Mouse (Mus musculus): Measurements from ENCODE around the gene Srgap3. TPM values are rescaled to one million over a fixed set of nuclear protein-coding genes. Genes with fewer than 3 reads are reported as not detected.

Gene Srgap3
- polyA plus RNA-seq, 1 experiment, result 0.01 TPM

- Histone ChIP-seq H3K4me3 (replicated peaks) (no peak overlapping the region), H3K9me3 (ENCODE audit: control insufficient read depth, low read length) (no peaks in the 10 kb centered on the region), H3K27me3 (ENCODE audit: control insufficient read depth) (no peaks in the 10 kb centered on the region), H3K4me1 (ENCODE audit: control insufficient read depth) (no peaks in the 10 kb centered on the region), H3K36me3 (ENCODE audit: control insufficient read depth) (no peaks in the 10 kb centered on the region)
- TF ChIP-seq GATA1 (IDR thresholded peaks at IDR 0.05; ENCODE audit: low read length), result no peak
- no peak for TF ChIP-seq TAL1 (IDR thresholded peaks at IDR 0.05; ENCODE audit: low read length)
These were observed 208.1 kb downstream of the Srgap3 start for GRCm38 (mm10) chr6:112738924-112739323.

GRCm38 (mm10) chr6:112736471-112736870 lies 210.6 kb downstream of the Srgap3 start:
- no peak overlapping the region for H3K4me3 ChIP-seq (replicated peaks)
- no peaks in the 10 kb centered on the region for H3K27me3 ChIP-seq (ENCODE audit: control insufficient read depth)
- H3K4me1 ChIP-seq (ENCODE audit: control insufficient read depth), result no peaks in the 10 kb centered on the region
- TF ChIP-seq TAL1 (IDR thresholded peaks at IDR 0.05; ENCODE audit: low read length), result no peak
- no peak for TF ChIP-seq GATA1 (IDR thresholded peaks at IDR 0.05; ENCODE audit: low read length)
- H3K36me3 ChIP-seq (ENCODE audit: control insufficient read depth), result no peaks in the 10 kb centered on the region
- H3K9me3 ChIP-seq (ENCODE audit: control insufficient read depth, low read length), result 0 out of 2 replicates have a peak, but pooled peaks cover 4% of the 10 kb centered on the region

GRCm38 (mm10) chr6:112735054-112735453 lies 212.0 kb downstream of the Srgap3 start:
- Histone ChIP-seq H3K4me3 (replicated peaks) (no peak overlapping the region), H3K4me1 (ENCODE audit: control insufficient read depth) (no peaks in the 10 kb centered on the region), H3K36me3 (ENCODE audit: control insufficient read depth) (no peaks in the 10 kb centered on the region), H3K27me3 (ENCODE audit: control insufficient read depth) (no peaks in the 10 kb centered on the region), H3K9me3 (ENCODE audit: control insufficient read depth, low read length) (0 out of 2 replicates have a peak, but pooled peaks cover 4% of the 10 kb centered on the region)
- TF ChIP-seq GATA1 (IDR thresholded peaks at IDR 0.05; ENCODE audit: low read length) (no peak), TAL1 (IDR thresholded peaks at IDR 0.05; ENCODE audit: low read length) (no peak)

DNA sequence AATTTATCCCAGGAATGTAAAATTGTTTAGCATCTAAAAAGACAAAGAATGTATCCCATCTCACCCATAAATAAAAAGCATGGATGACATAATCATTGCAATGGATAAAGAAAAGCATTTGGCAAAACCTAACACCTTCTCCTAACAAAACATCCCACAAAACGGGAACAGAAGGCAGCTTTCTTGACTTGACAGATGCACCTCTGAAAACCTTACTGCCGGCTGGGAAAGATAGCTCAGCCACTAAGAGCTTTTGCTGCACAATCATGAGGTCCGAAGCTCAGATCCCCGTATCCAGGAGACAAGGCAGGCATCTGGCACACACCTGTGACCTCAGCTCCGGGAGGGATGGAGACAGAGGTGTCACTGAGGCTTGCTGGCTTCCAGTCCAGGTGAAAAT lies 213.1 kb downstream of the Srgap3 start:
- no peaks in the 10 kb centered on the region for H3K36me3 ChIP-seq (ENCODE audit: control insufficient read depth)
- 0 out of 2 replicates have a peak, but pooled peaks cover 4% of the 10 kb centered on the region for H3K9me3 ChIP-seq (ENCODE audit: control insufficient read depth, low read length)
- no peak overlapping the region for H3K4me3 ChIP-seq (replicated peaks)
- TF ChIP-seq TAL1 (IDR thresholded peaks at IDR 0.05; ENCODE audit: low read length), result no peak
- TF ChIP-seq GATA1 (IDR thresholded peaks at IDR 0.05; ENCODE audit: low read length), result no peak
- H3K4me1 ChIP-seq (ENCODE audit: control insufficient read depth), result no peaks in the 10 kb centered on the region
- no peaks in the 10 kb centered on the region for H3K27me3 ChIP-seq (ENCODE audit: control insufficient read depth)

DNA sequence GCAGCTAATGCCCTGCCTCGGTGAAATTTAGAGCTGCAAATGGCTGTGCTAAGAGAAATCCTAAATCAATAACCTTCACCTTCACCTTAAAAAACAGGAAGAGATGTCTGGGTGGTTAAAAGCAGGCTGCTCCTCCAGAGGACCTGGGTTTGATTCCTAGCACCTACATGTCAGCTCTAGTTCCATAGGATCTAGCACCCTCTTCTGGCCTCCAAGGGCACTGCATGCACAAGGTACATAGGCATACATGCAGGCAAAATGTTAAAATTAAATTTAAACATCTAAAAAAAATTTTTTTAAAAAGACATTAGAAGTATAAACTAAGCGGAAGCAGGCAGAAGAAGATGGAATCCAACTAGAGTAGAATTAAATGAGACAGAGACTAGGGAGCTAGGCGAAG lies 214.6 kb downstream of the Srgap3 start:
- Histone ChIP-seq H3K36me3 (ENCODE audit: control insufficient read depth) (no peaks in the 10 kb centered on the region), H3K9me3 (ENCODE audit: control insufficient read depth, low read length) (0 out of 2 replicates have a peak, but pooled peaks cover 4% of the 10 kb centered on the region), H3K27me3 (ENCODE audit: control insufficient read depth) (no peaks in the 10 kb centered on the region), H3K4me1 (ENCODE audit: control insufficient read depth) (no peaks in the 10 kb centered on the region), H3K4me3 (replicated peaks) (no peak overlapping the region)
- TF ChIP-seq TAL1 (IDR thresholded peaks at IDR 0.05; ENCODE audit: low read length), result no peak
- no peak for TF ChIP-seq GATA1 (IDR thresholded peaks at IDR 0.05; ENCODE audit: low read length)

- TF ChIP-seq GATA1 (IDR thresholded peaks at IDR 0.05; ENCODE audit: low read length), result no peak
- TF ChIP-seq TAL1 (IDR thresholded peaks at IDR 0.05; ENCODE audit: low read length), result no peak
- H3K4me1 ChIP-seq (ENCODE audit: control insufficient read depth), result no peaks in the 10 kb centered on the region
- H3K36me3 ChIP-seq (ENCODE audit: control insufficient read depth), result no peaks in the 10 kb centered on the region
- H3K9me3 ChIP-seq (ENCODE audit: control insufficient read depth, low read length), result 0 out of 2 replicates have a peak, but pooled peaks cover 4% of the 10 kb centered on the region
- H3K27me3 ChIP-seq (ENCODE audit: control insufficient read depth), result no peaks in the 10 kb centered on the region
- no peak overlapping the region for H3K4me3 ChIP-seq (replicated peaks)
These were observed 215.7 kb downstream of the Srgap3 start for GRCm38 (mm10) chr6:112731386-112731785.

DNA sequence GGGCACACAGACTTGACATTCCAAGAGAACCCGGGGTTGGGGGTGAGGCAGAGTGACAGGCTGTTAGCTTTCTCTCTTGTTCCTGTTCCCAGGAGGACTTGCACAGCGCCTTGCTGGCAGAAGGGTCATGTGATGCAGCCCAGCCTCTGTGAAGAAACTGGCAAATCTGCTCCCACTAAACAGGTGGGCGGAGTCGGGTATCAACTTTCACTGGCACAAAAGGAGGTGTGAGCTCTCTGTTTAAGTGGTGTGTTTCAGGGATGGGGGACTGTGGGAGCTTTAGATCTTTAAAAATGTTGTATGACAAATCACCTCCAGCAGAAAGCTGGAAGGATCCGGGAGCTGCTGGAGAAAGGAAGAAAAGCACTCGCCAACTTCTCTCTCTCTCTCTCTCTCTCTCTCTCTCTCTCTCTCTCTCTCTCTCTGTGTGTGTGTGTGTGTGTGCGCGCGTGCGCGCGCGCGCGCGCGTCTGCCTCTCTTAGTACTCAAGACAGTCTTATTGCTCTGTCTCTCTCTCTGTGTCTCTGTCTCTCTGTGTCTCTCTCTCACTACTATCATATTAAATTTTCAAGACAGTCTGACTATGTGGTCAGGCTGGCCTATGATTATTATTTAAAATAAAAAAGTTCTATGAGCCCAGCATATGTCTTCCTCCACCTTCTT lies 218.2 kb downstream of the Srgap3 start:
- Histone ChIP-seq H3K36me3 (ENCODE audit: control insufficient read depth) (no peaks in the 10 kb centered on the region), H3K4me1 (ENCODE audit: control insufficient read depth) (no peaks in the 10 kb centered on the region), H3K27me3 (ENCODE audit: control insufficient read depth) (no peaks in the 10 kb centered on the region), H3K4me3 (replicated peaks) (no peak overlapping the region), H3K9me3 (ENCODE audit: control insufficient read depth, low read length) (0 out of 2 replicates have a peak, but pooled peaks cover 4% of the 10 kb centered on the region)
- no peak for TF ChIP-seq GATA1 (IDR thresholded peaks at IDR 0.05; ENCODE audit: low read length)

GRCm38 (mm10) chr6:112725468-112725867 lies 221.6 kb downstream of the Srgap3 start:
- Histone ChIP-seq H3K4me3 (replicated peaks) (no peak overlapping the region), H3K27me3 (ENCODE audit: control insufficient read depth) (no peaks in the 10 kb centered on the region), H3K9me3 (ENCODE audit: control insufficient read depth, low read length) (no peaks in the 10 kb centered on the region), H3K36me3 (ENCODE audit: control insufficient read depth) (no peaks in the 10 kb centered on the region), H3K4me1 (ENCODE audit: control insufficient read depth) (no peaks in the 10 kb centered on the region)
- TF ChIP-seq GATA1 (IDR thresholded peaks at IDR 0.05; ENCODE audit: low read length) (no peak), TAL1 (IDR thresholded peaks at IDR 0.05; ENCODE audit: low read length) (no peak)

DNA sequence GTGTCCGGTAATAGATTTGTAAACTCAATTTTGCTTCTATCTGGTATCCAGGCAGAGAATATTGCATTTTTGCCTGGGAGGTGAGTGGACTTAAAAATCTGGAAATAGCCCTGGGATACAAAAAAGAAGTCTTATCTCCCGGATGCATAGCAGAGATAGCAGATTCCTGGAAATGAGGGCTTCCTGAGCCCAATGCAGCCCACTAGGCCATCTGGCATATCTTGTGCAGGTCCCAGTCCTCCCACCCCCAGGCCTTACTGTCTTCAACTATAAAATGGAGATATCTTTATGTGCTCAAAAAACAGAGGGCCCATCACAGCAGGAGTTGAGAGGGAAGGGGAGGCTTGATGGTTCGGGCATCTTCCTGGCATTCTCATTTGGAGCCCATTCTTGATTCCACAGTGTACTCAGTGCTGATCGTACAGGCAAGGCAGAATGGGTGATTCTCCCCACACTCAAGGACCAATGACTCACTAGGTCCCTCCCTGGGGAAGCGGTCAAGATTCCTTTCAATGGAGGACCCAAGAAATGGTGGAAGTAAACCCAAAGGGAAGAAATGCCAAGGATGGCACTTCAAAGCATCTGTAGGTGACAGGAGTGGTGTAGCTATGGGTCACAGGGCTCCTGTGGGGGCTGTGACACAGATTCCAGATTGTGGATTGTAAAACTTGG lies 226.5 kb downstream of the Srgap3 start:
- H3K36me3 ChIP-seq (ENCODE audit: control insufficient read depth), result no peaks in the 10 kb centered on the region
- no peaks in the 10 kb centered on the region; the same call in 1 of the 2 replicates for H3K4me1 ChIP-seq (ENCODE audit: control insufficient read depth)
- H3K4me3 ChIP-seq (replicated peaks), result no peak overlapping the region
- H3K27me3 ChIP-seq (ENCODE audit: control insufficient read depth), result no peaks in the 10 kb centered on the region
- no peak for TF ChIP-seq TAL1 (IDR thresholded peaks at IDR 0.05; ENCODE audit: low read length)
- no peak for TF ChIP-seq GATA1 (IDR thresholded peaks at IDR 0.05; ENCODE audit: low read length)
- H3K9me3 ChIP-seq (ENCODE audit: control insufficient read depth, low read length), result no peaks in the 10 kb centered on the region

All from erythroblast, embryonic 14.5 days (primary cell).